Mouse (Mus musculus) kidney, postnatal 36 days (tissue): ENCODE data around the gene Pitpnc1.

ENCODE experiments used
- DNase-seq, 2 experiments: peaks; one replicate each; pipeline ENCODE4 v3.0.0; 2021 to 2022; ENCODE audit warnings: mixed read lengths in 2 of 2

The Pitpnc1 gene

GRCm38 (mm10) chr11:107325739-107326725 is 144.5 kb downstream of the Pitpnc1 start:
- peak in 1 of 2 experiments; percentile 21 for DNase-seq

DNA sequence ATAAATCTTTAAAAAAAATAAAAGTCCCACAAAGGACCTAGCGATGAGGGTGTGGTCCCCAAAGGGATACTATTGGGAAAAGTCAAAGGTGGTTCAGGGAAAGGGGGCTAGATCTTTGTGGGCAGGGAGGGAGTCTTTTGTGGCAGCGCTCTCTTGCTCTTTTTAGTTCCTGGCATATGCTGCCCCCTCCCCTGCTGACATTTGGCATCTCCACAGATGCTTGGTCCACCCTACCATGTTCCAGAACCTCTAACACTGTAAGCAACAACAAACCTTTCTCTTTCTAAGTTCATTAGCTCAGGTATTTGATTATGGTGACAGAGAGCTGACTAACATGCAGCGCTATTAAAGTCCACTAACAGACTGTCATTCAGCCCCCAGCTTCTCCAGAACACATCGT is 145.3 kb downstream of the Pitpnc1 start:
- no peak for DNase-seq

GRCm38 (mm10) chr11:107323173-107323572 is 147.3 kb downstream of the Pitpnc1 start:
- DNase-seq, result no peak

DNA sequence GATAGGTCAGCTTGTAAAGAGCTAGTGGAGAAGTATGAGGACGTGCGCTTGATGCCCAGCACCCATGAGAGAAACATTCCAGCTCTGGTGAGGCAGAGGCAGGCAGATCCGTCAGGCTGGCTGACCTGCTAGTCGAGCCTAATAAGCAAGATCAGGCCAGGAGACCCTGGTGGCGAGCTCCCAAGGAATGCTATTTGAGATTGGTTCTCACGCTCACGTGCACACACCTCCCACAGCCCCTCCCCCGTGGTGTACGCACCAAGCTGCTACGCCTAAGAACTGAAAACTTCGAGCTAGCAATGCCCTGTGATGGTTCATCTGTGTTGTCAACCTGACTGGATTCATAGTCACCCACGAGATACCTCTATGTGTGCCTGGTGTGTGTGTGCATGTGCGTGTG is 148.3 kb downstream of the Pitpnc1 start:
- DNase-seq, result no peak

DNA sequence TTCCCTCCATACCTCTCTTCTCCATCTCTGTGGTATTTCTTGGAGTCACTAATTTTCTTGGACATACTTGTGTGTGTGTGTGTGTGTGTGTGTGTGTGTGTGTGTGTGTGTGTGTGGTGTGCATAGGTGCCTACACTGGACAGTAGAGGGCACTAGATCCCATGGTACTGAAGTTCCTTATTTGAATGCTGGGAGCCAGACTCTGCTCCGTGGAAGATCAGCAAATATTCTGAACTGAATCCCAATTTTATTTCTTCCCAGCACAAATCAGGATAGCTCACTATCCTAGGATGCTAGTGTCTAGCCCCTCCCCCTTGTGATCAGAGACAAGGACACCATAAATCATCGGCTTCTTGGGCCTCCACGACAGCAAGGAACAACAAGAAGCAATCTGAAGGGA is 148.7 kb downstream of the Pitpnc1 start:
- DNase-seq, result no peak

GRCm38 (mm10) chr11:107319861-107320260 is 150.6 kb downstream of the Pitpnc1 start:
- DNase-seq, result peak in 1 of 2 experiments; percentile 65

- peak; percentile 60 to 69 for DNase-seq
Observed at GRCm38 (mm10) chr11:107317653-107318281, 152.7 kb downstream of the Pitpnc1 start.

GRCm38 (mm10) chr11:107315475-107315874 is 155.0 kb downstream of the Pitpnc1 start:
- no peak for DNase-seq

DNA sequence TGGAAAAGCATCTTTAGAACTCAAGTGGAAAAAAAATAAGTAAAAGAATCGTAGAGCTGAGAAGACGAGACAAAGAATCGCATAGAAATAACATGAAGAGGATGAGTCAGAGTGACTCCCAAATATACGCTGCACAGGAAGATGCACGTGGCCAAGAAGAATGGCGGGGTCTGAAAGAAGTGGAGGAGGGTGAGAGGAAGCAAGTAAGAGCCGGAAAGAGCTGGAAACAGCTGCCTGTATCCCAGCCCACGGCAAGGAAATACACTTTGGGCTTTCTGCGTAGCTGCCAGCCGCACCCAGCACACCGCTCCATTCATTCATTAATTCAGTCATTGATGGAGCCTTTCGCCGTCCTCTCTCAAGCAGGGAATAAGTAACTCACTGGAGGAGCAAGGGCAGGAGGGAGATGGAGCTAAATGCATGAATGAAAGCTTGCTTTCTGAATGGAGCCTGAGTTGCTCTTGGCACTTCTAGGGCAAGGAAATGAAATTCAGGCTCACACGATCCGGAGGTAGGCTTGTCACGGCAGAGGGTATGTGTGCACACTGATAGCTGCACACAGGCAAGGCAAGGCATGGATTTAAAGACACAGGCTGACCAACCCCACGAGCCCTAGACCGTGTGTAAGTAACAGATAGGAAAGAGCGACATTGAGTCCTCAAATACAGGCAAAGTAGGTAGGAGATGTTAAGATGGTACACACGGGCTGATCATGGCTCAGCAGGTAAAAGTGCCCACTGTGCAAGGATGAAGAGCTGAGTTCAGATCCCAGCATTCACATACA is 160.0 kb downstream of the Pitpnc1 start:
- no peak for DNase-seq

DNA sequence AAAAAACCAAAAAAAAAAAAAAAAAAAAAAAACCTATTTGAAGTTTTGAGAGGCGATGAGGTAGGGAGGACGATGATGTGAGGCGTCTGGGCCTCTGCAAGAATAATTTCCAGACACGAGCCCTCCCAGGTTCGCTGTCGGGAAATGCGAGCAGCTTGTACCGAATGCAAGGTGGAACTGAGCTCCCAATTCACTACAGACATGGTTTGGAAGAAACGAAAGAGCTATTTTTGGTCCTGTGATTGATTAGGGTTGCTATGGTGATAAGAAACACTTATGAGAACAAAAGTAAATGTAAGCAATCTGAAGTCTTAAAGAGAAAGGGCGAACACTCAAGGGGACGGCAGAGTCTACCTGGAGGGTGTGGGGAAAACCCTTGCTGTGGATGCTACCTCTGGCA is 164.3 kb downstream of the Pitpnc1 start:
- no peak for DNase-seq

DNA sequence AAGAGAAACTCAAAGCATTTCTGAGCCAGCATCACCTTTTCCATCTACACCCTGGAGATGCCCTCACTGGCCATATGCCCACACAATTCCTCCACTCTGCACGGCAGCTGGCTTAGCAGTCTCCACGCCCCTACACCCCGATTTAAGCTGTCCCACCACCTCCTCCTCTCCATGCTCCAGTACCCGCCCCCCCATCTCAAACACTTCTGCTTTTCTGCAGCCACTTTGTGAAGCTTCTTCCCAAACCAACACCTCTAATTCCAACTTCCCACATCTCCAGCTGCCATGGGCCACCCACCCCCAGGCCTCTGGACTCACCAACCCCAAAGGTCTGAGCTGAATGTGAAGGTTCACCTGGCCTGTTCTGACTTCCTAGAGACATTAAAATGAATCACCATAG is 168.4 kb downstream of the Pitpnc1 start:
- DNase-seq, result no peak

- no peak for DNase-seq
Observed at GRCm38 (mm10) chr11:107300235-107300634, 170.3 kb downstream of the Pitpnc1 start.

DNA sequence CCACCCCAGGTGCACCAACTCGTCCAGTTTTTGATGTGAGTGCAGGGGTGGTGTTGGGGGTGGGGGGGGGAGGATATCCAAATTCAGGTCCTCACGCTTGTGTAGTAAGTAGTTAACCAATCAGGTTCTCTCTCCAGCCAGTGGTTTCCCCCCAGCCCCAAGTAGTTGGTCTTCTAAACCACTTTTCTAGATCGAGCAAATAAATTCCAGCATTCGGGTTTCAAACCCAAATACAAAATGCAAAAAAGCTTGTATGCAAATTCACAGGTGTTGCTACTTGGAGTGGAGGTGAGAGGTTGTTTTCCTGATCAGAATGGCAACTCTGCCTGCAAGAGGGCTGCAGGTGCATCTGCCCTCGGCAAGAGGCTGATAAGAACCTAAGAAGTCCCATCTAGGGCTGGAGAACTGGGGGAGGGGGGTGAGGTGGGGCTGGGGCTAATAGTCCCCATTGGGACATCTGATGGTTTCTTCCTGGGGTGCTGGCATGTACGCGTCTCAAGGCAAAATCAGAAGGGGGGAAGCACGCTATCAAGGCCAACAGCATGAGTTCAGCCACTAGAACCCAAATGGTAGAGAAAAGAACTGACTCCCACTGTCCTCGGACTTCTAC is 170.9 kb downstream of the Pitpnc1 start:
- DNase-seq, result no peak

- peak; percentile 63 to 68 for DNase-seq
Observed at GRCm38 (mm10) chr11:107296176-107296575, 174.3 kb downstream of the Pitpnc1 start.

DNA sequence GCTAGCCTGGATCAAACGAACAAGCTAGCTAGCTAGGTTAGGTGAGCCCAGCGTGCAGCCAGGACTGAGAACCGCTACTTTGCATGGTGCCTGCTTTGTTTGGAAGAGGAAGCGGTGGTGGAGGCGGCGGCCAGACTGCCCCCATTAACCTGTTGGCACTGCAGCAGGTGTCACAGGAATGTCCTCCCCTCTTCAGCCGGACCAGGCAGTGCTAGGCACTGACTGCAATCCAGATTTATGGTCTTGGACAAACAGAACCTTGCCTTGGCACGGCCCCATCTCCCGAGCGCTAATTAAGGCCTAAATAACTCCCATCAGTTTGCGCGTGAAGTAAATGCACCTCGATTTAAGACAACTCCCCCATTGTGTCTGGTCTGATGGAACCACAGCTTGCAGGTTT is 178.5 kb downstream of the Pitpnc1 start:
- peak; percentile 48 to 51 for DNase-seq

- DNase-seq, result no peak
Observed at GRCm38 (mm10) chr11:107288186-107288563, 182.3 kb downstream of the Pitpnc1 start.

- DNase-seq, result no peak
Observed at GRCm38 (mm10) chr11:107287215-107288185, 183.0 kb downstream of the Pitpnc1 start.

DNA sequence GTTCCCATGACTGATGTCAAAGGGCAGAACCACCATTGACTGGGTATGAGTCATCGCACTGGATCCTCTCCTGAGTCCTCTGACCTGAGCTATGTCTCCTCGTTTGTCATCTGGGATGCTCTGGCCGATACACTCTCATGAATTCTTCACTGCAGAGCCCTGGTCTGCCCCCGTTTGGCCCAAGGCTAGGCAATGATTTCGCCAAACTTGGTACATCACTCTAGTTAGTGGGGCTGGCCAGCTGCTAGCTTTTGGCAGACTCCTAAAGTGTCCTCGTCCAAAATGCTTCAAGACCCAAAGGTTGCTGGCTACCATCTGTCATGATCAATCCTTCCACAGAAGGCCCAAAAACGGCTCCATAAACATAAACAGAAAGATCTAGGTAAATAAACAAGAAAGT is 184.8 kb downstream of the Pitpnc1 start:
- DNase-seq, result no peak

- no peak for DNase-seq
Observed at GRCm38 (mm10) chr11:107283632-107284031, 186.9 kb downstream of the Pitpnc1 start.

DNA sequence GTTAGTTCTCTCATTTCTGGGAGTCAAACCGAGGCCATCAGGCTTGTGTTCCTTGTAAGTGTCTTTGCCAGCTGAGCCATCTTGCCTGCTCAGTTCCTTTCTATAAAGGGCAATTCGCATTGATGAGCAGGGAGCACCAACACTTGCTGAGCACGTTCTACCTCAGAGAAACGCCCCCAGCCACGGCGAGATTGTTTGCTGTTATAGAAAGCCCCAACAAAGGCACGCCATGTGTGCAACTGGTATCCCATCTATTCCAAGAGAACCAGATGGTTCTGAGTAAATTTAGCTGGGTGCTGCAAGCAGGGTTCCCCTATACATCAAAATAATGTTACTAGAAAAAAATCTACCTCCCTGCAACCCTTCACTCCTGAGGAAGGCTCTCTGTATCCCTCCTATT is 188.0 kb downstream of the Pitpnc1 start:
- no peak for DNase-seq

DNA sequence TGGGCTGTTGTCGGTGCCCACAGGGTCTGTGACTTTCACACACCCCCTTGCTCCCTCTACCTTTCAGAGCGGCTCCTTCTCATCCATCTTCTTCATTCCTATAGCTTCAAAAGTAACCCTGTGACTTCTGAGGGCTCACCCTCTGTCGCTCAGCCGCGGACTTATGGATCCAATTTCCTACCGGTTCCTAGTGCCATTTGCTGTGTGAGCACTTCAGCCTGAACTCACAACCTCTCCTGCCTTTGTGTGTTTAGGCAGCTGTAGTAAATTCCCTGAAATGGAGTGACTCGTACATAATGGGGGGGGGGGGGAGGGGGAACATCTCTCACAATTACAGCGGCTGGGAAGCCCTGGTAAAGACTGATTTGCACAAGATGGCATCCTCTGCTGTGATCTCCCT is 191.2 kb downstream of the Pitpnc1 start:
- no peak for DNase-seq

- DNase-seq, result peak; percentile 77 to 83
Observed at GRCm38 (mm10) chr11:107276898-107277297, 193.6 kb downstream of the Pitpnc1 start.
